ENCODE assay signal across 7 mouse cellular contexts in the genomic region with DNA sequence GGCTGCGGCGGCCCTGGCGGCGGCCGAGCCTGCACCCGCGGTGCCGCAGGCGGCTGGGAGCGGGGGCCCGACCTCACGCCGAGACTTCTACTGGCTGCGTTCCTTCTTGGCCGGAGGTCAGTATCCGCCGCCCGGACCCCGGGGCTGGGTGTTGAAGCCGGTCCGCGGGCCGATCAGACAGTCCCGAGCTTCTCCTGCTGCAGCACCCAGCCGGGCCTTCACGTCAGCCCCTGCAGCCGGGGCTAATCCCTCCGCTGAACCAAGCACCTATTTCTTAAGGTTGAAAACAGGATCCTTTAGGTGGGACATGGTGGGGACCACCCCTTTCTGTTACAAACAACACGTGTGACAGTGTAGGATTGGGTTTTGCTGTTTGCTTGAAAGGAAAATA. TPM values are rescaled to one million over a fixed set of nuclear protein-coding genes. Genes with fewer than 3 reads are reported as not detected.
DNase-seq lines count a peak whose midpoint lies in the region; ATAC-seq lines count a peak whose summit lies in the region.

No protein-coding gene starts in this region.

- H3K9me3 ChIP-seq in neural tube, embryonic 11.5 days (ENCODE audit: control insufficient read depth, low read length) = no peaks in the 10 kb centered on the region
- H3K9me3 ChIP-seq in limb, embryonic 13.5 days = no peaks in the 10 kb centered on the region
- no peaks in the 10 kb centered on the region for H3K9me3 ChIP-seq in stomach, embryonic 15.5 days

- peak overlapping the region; percentile 85 for H3K4me3 ChIP-seq in neural tube, embryonic 11.5 days (ENCODE audit: low read depth, low read length)
- H3K4me3 ChIP-seq in limb, embryonic 13.5 days = peak overlapping the region; percentile 98
- peak overlapping the region; percentile 91 for H3K4me3 ChIP-seq in stomach, embryonic 15.5 days (replicated peaks)

- 0% methylated on average over 29 of the region's 29 CpGs for WGBS in neural tube, embryonic 11.5 days
- WGBS in limb, embryonic 13.5 days = under 1% methylated on average over 29 of the region's 29 CpGs
- under 1% methylated on average over 29 of the region's 29 CpGs for WGBS in stomach, embryonic 15.5 days

- peak overlapping the region; percentile 89 for H3K4me2 ChIP-seq in neural tube, embryonic 11.5 days (ENCODE audit: low read depth)
- peak overlapping the region; percentile 78 for H3K4me2 ChIP-seq in limb, embryonic 13.5 days (replicated peaks)
- peak overlapping the region; percentile 56 for H3K4me2 ChIP-seq in stomach, embryonic 15.5 days

- peak overlapping the region; percentile 79 for H3K9ac ChIP-seq in neural tube, embryonic 11.5 days (ENCODE audit: low read length)
- peak overlapping the region; percentile 92 for H3K9ac ChIP-seq in limb, embryonic 13.5 days
- peak overlapping the region; percentile 86 for H3K9ac ChIP-seq in stomach, embryonic 15.5 days

- H3K36me3 ChIP-seq in neural tube, embryonic 11.5 days (ENCODE audit: control insufficient read depth, insufficient read depth, low read length) = no peaks in the 10 kb centered on the region
- no peaks in the 10 kb centered on the region for H3K36me3 ChIP-seq in limb, embryonic 13.5 days
- H3K36me3 ChIP-seq in stomach, embryonic 15.5 days = no peaks in the 10 kb centered on the region

- H3K27me3 ChIP-seq in neural tube, embryonic 11.5 days (ENCODE audit: control insufficient read depth, insufficient read depth, low read length) = no peaks in the 10 kb centered on the region
- no peaks in the 10 kb centered on the region for H3K27me3 ChIP-seq in limb, embryonic 13.5 days
- H3K27me3 ChIP-seq in stomach, embryonic 15.5 days (replicated peaks) = no peaks in the 10 kb centered on the region

- H3K27ac ChIP-seq in neural tube, embryonic 11.5 days (ENCODE audit: low read depth, low read length) = peak overlapping the region; percentile 72
- peak overlapping the region; percentile 61 for H3K27ac ChIP-seq in limb, embryonic 13.5 days
- peak overlapping the region; percentile 89 for H3K27ac ChIP-seq in stomach, embryonic 15.5 days

- ATAC-seq in neural tube, embryonic 11.5 days (ENCODE audit: insufficient read depth, low FRiP score, low TSS enrichment) = peak; percentile 71
- peak; percentile 41 for ATAC-seq in limb, embryonic 13.5 days (ENCODE audit: low FRiP score, low read depth)
- peak; percentile 68 for ATAC-seq in stomach, embryonic 15.5 days (ENCODE audit: insufficient read depth, low FRiP score, low read depth)

- H3K4me1 ChIP-seq in neural tube, embryonic 11.5 days (ENCODE audit: control insufficient read depth, insufficient read depth, low read length) = no peaks in the 10 kb centered on the region
- H3K4me1 ChIP-seq in limb, embryonic 13.5 days = peaks cover 12% of the 10 kb centered on the region
- H3K4me1 ChIP-seq in stomach, embryonic 15.5 days = peaks cover 6% of the 10 kb centered on the region

- DNase-seq in neural tube, embryonic 11.5 days (ENCODE audit: low spot score) = no peak
- no peak for DNase-seq in neural tube, embryonic 10.5 days (ENCODE audit: extremely low spot score, low spot score)
- DNase-seq in fibroblast of lung, adult 2 months (ENCODE audit: low read depth) = peak; percentile 14
- DNase-seq in layer of hippocampus, postnatal 10 days (ENCODE audit: low spot score in 2 of 2) = no peak
- no peak for DNase-seq in right cerebral cortex, postnatal 10 days (ENCODE audit: low spot score in 2 of 2)

RNA-seq across cellular contexts. Expression of gene Slc25a16, which starts 0.3 kb away (rescaled TPM):
- 11.6 and 12.1 TPM in 2 replicates for polyA plus RNA-seq in neural tube, embryonic 11.5 days (2014; fragmentation: Nextera tagmentation; extraction: Ambion mirVana)
- polyA plus RNA-seq in limb, embryonic 13.5 days (2015; fragmentation: Nextera tagmentation; extraction: Ambion mirVana) = 10.9 and 12.0 TPM in 2 replicates
- polyA plus RNA-seq in stomach, embryonic 15.5 days (2015; fragmentation: Nextera tagmentation; extraction: Ambion mirVana) = 12.2 and 13.4 TPM in 2 replicates
- total RNA-seq in layer of hippocampus, postnatal 10 days (2021) = 10 to 100 TPM; 37.2 to 37.9 TPM

RNA-seq across cellular contexts. Expression of gene Tet1, which starts 12.0 kb away (rescaled TPM):
- 30.1 and 30.4 TPM in 2 replicates for polyA plus RNA-seq in neural tube, embryonic 11.5 days (2014; fragmentation: Nextera tagmentation; extraction: Ambion mirVana)
- polyA plus RNA-seq in limb, embryonic 13.5 days (2015; fragmentation: Nextera tagmentation; extraction: Ambion mirVana) = 30.8 and 32.0 TPM in 2 replicates
- 17.7 and 23.0 TPM in 2 replicates for polyA plus RNA-seq in stomach, embryonic 15.5 days (2015; fragmentation: Nextera tagmentation; extraction: Ambion mirVana)
- 10 to 100 TPM; 54.0 to 56.4 TPM for total RNA-seq in layer of hippocampus, postnatal 10 days (2021)

RNA-seq across cellular contexts. Expression of gene Dna2, which starts 26.1 kb away (rescaled TPM):
- 23.3 and 27.5 TPM in 2 replicates for polyA plus RNA-seq in neural tube, embryonic 11.5 days (2014; fragmentation: Nextera tagmentation; extraction: Ambion mirVana)
- polyA plus RNA-seq in limb, embryonic 13.5 days (2015; fragmentation: Nextera tagmentation; extraction: Ambion mirVana) = 17.3 and 20.2 TPM in 2 replicates
- 16.4 TPM in 2 replicates for polyA plus RNA-seq in stomach, embryonic 15.5 days (2015; fragmentation: Nextera tagmentation; extraction: Ambion mirVana)
- 1 to 10 TPM; 2.2 to 2.9 TPM for total RNA-seq in layer of hippocampus, postnatal 10 days (2021)

RNA-seq across cellular contexts. Expression of gene Rufy2, which starts 59.3 kb away (rescaled TPM):
- 20.1 and 22.7 TPM in 2 replicates for polyA plus RNA-seq in neural tube, embryonic 11.5 days (2014; fragmentation: Nextera tagmentation; extraction: Ambion mirVana)
- polyA plus RNA-seq in limb, embryonic 13.5 days (2015; fragmentation: Nextera tagmentation; extraction: Ambion mirVana) = 33.7 and 34.8 TPM in 2 replicates
- polyA plus RNA-seq in stomach, embryonic 15.5 days (2015; fragmentation: Nextera tagmentation; extraction: Ambion mirVana) = 26.6 TPM in 2 replicates
- 10 to 100 TPM; 67.4 to 76.3 TPM for total RNA-seq in layer of hippocampus, postnatal 10 days (2021)
